Mouse (Mus musculus) ES-Bruce4 (cell line): ENCODE data around the gene Spns2.

Source experiments
- CTCF ChIP-seq: IDR thresholded peaks from one replicate; pipeline ENCODE4 v1.8.1; 2011; ENCODE audit warnings: low read depth, low read length
- EP300 ChIP-seq: IDR thresholded peaks from 2 replicates; pipeline ENCODE4 v1.6.1; 2011; ENCODE audit warnings: low read depth, low read length; ENCODE audit not compliant: insufficient read depth
- POLR2A ChIP-seq: IDR thresholded peaks from one replicate; pipeline ENCODE4 v1.8.1; 2011; ENCODE audit warnings: low read length; ENCODE audit not compliant: insufficient read depth

GRCm38 (mm10) chr11:72446311-72447105 is 43.2 kb downstream of the Spns2 start:
- TF ChIP-seq POLR2A = no peak
- TF ChIP-seq CTCF = peak; percentile 78
- TF ChIP-seq EP300 = no peak
